Mouse (Mus musculus): ENCODE data around the gene Papln.

Gene Papln

GRCm38 (mm10) chr12:83803641-83804040, 40.2 kb downstream of the Papln start:
- no peak for DNase-seq (ENCODE audit: extremely low read depth, insufficient read length, low spot score)

GRCm38 (mm10) chr12:83811901-83812300, 48.5 kb downstream of the Papln start:
- no peak for DNase-seq (ENCODE audit: extremely low read depth, insufficient read length, low spot score)

- DNase-seq (ENCODE audit: extremely low read depth, insufficient read length, low spot score): no peak
Measured at GRCm38 (mm10) chr12:83816616-83817015, 53.2 kb downstream of the Papln start.

- no peak for DNase-seq (ENCODE audit: extremely low read depth, insufficient read length, low spot score)
Measured at GRCm38 (mm10) chr12:83830424-83830823, 67.0 kb downstream of the Papln start.

- DNase-seq (ENCODE audit: extremely low read depth, insufficient read length, low spot score): no peak
Measured at GRCm38 (mm10) chr12:83833979-83834378, 70.5 kb downstream of the Papln start.

GRCm38 (mm10) chr12:83841409-83842190, 78.2 kb downstream of the Papln start:
- DNase-seq (ENCODE audit: extremely low read depth, insufficient read length, low spot score): no peak
